Mouse (Mus musculus): ENCODE measurements around the gene Fkbp8.

Fkbp8 gene

DNA sequence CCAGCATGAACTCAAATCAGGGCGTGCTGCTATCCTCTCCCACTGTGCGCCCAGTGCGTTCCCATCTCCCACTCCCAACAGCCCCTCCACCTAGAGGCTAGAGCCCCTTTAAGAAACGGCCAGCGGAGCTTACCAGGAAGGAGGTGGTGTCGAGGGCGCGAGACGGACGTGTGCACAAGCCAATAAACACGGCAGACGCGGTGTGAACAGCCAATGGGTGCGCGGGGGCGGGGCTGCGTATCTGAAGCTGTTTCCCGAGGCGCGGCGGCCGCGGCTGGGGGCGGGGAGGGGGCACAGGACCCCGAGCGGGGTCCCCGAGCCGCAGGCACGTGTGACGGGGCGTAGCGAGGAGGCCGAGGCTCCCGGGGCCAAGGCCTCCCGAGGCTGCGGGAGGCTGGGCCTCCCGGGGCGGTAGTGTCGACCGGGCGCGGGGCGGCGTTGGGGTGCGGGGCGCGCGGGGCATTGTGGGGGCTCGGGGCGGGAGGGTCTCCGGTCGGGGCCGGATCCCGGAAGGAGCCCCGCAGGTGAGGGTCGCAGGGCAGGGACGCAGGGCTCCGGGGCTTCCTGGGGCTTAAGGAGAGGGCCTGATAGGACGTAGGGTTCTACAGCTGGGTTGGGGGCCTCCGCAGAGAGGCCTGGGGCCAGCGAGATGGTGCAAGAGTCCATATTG lies at the start of gene Fkbp8, which contains the start of gene Kxd1:
TSS of gene Fkbp8 (plus strand) at position 213 of the 670 bp plus-strand sequence.
TSS of gene Kxd1 (minus strand) at position 445 of the 670 bp plus-strand sequence.
- DNase-seq, result peak; percentile 98

DNA sequence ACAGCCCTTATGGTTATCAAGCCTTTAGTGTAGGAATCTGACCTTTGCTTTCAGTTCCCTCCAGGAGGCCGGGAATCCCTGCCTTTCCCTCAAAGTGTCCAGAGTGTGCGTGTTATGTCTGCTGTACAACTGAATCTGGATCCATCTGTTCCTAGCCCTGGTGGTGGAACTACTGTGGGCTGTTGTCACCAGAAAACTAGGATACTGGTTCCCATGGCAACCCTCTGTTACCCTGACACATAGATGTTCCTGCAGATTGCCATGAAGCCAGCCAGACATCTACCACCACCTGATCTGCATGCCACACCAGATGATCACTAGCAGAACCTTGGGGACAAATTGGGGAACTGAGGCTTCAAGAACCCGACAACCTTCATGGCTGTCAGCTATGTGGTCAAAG lies 45.6 kb upstream of the Fkbp8 start:
- no peak for DNase-seq

GRCm38 (mm10) chr8:70482943-70483342 lies 44.6 kb upstream of the Fkbp8 start:
- DNase-seq, result no peak

GRCm38 (mm10) chr8:70486191-70486681 lies 41.3 kb upstream of the Fkbp8 start:
- DNase-seq, result no peak

DNA sequence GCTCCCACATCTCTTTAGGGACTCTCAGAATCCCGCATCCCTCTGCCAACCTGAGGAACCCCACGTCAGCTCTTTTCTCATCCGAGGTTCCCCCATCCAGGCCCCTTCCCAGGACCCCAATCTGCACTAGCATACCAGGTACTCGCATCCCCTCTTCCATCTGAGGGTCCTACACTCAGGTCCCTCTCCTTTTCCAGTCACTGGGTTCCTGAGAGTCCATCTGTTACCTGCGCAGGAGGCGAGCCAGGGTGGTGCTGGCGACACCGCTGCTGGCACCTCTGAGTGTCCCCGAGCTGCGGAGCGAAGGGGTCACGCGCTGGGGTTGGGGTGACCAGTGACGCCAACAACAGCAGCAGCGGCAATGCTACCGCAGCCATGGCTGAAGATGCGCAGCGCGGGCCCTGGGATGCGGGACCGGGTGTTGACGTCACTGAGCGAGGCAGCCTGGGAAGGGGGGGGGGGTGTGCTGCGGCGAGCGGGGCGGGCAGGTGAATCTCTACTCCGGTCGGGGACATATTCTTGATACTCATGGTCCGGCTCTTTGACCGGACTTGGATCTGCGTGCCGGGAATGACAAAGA lies 40.5 kb upstream of the Fkbp8 start, which contains the start of gene Tmem59l:
TSS of gene Tmem59l (minus strand) at position 418 of the 580 bp plus-strand sequence.
- DNase-seq, result no peak

DNA sequence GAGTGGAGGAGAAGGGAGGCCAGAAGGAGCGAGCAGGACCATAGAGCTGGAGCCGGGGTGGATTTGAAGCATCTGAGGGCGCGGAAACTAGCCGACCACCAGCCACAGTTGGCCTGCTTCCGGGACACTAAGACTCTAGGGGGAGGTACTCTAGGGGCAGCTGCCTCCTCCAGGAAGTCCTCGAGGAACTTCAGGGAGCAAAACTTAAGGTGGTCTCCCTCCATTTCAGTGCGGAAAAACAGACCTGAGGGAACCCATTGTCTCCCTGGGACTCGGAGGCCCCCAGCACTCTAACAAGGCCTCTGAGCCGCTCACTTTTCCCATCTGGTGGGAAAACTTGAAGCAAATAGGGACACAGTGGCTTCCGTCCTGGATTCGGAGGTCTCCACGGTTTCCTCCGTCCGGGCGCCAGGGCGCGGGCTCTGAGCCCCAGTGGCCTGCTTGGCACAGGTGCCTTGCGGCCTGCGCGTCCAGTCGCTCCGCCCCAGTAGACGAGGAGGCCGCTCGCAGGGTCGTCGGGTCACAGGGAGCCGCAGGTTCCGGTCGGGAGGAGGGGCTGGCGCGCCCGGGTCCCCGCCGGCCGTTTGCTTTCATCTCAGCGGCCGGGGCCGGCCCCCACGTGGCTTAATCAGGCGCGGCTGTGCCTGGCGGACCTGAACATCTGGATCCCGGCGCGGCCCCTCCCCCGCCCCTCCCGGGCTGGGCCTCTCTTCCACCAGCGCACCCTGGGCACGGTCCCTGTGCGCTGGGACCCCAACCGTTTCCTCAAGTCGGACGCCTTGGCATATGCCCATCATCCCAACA lies 39.3 kb upstream of the Fkbp8 start:
- peak; percentile 54 for DNase-seq

- DNase-seq, result no peak
Measured at GRCm38 (mm10) chr8:70488931-70489470, 38.5 kb upstream of the Fkbp8 start.

GRCm38 (mm10) chr8:70489576-70489975 lies 37.9 kb upstream of the Fkbp8 start:
- peak; percentile 60 for DNase-seq

DNA sequence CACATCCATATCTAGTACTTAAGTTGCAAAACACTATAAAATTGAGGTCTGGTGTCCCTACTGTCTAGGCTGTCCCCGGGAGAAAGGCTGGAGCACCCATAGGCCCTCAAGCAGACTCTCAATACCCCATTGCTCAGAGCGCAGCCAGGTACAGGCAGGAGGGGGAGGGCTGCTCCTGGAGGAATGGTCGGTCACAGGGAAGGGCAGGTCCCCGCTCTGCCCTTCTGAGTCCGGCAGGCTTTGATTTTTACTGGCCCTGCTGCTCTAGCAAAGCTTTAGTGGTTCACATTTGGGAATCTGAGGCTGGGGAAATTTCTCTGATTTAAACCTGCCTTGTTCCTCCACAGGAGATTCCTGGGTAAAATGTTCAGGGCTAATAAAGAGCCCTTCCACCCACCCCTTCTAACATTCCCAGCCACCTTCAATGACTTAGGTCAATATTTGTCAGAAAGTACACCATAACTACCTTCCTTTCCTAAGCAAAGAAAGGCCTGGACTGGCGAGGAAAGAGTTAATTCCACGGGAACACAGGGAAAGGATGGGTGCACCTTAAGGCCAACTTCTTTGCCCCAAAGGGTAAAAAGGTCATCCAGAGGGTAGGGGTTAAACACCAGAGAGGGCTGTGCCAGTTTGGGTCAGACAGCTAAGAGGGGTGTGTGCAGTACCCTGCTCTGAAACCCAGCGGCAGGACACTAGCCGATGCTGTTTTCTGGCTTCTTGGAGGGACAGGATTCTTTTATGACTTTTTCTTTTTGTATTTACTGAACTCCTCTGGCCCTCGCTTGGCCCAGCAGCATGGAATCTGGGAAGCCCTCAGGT lies 37.3 kb upstream of the Fkbp8 start:
- no peak for DNase-seq

- DNase-seq, result no peak
Measured at GRCm38 (mm10) chr8:70490880-70491495, 36.5 kb upstream of the Fkbp8 start.

GRCm38 (mm10) chr8:70492664-70493640 lies 34.6 kb upstream of the Fkbp8 start, which contains the start of gene Crlf1:
Crlf1 (plus strand) TSS chr8:70493158.
- DNase-seq, result no peak

- no peak for DNase-seq
Measured at GRCm38 (mm10) chr8:70493692-70494415, 33.7 kb upstream of the Fkbp8 start.

- no peak for DNase-seq
Measured at GRCm38 (mm10) chr8:70494416-70494945, 33.0 kb upstream of the Fkbp8 start.

DNA sequence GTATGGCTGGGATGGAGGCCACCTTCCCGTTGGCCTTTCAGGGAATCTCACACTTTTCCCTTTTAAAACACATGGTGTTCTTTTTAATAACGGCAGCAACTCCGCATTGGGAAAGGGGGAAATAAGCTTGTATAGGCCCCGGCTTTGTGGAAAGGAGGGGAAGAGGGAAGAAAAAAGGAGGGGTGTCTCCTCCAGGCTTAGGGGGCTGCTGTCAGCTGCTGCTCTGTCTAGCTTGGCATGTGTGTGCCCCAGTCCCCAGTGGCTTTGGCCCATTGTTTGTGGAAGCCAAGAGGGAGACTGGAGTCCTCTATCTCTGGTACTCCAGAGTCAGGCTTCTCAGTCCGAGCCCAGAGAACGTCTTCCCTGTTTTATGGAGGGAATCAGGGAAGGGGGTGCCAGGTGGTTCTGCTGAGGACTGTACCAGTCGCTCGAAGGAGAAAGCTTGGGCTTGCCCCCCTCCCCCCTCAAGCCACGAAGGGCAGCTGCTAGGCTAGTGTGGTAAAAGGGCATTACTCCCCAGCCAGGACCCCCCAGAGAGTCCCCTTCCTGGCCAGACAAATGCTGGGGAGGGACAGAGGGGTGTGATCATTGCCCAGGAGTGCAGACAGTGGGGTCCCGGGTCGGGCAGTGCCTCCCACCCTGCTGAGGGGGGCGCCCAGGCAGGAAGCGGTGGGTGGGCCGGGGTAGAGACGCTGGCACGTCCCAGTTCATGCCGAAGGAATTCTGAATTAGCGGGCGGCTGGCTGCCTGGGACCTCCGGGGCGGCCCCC lies 32.3 kb upstream of the Fkbp8 start:
- no peak for DNase-seq

GRCm38 (mm10) chr8:70495771-70496062 lies 31.8 kb upstream of the Fkbp8 start:
- no peak for DNase-seq

DNA sequence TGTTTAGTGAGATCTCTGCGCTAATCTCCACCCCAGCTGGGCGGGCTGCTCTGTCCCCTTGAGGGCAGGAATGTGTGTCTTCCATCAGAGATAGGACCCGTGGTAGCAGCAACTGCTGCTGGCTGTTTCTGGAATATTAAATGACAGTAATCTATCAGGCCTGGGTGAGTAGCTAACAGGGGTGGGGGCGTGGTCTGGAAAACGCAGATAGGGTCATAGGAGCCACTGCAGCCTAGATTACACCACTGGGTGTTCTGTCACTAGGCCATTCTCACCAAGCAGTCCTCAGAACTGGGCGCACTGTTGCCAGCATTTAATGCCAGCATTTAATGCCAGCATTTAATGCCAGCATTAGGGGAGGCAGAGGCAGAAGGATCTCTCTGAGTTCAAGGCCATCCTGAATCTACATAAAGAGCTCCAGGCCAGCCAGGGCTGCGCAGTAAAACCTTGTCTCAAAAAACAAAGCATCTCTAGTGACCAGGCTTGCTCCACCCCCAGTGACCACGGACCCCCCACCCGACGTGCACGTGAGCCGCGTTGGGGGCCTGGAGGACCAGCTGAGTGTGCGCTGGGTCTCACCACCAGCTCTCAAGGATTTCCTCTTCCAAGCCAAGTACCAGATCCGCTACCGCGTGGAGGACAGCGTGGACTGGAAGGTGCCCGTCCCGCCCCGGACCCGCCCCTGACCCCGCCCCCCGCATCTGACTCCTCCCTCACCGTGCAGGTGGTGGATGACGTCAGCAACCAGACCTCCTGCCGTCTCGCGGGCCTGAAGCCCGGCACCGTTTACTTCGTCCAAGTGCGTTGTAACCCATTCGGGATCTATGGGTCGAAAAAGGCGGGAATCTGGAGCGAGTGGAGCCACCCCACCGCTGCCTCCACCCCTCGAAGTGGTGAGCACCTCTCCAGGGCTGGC lies 26.9 kb upstream of the Fkbp8 start:
- DNase-seq, result peak; percentile 41

GRCm38 (mm10) chr8:70501820-70502529 lies 25.5 kb upstream of the Fkbp8 start:
- DNase-seq, result peak; percentile 40

Measured in kidney, postnatal 10 days (tissue).